Mouse (Mus musculus) thymus, adult 2 months (tissue): ENCODE data around the gene Ryr1.

Source experiments
- CTCF ChIP-seq: fragments of 200-500 bp; IDR thresholded peaks from 2 replicates; pipeline ENCODE4 v1.5.1; 2012; ENCODE audit warnings: mild to moderate bottlenecking, control low read depth, low read length, moderate library complexity, borderline replicate concordance; ENCODE audit not compliant: control insufficient read depth, poor library complexity, insufficient read depth; ENCODE audit errors: extremely low read depth
- POLR2A ChIP-seq: fragments of 200-500 bp; IDR thresholded peaks from 2 replicates; pipeline ENCODE4 v1.6.1; 2012; ENCODE audit warnings: mild to moderate bottlenecking, low read length, control low read depth, moderate library complexity; ENCODE audit not compliant: control insufficient read depth, poor library complexity, insufficient read depth; ENCODE audit errors: extremely low read depth

DNA sequence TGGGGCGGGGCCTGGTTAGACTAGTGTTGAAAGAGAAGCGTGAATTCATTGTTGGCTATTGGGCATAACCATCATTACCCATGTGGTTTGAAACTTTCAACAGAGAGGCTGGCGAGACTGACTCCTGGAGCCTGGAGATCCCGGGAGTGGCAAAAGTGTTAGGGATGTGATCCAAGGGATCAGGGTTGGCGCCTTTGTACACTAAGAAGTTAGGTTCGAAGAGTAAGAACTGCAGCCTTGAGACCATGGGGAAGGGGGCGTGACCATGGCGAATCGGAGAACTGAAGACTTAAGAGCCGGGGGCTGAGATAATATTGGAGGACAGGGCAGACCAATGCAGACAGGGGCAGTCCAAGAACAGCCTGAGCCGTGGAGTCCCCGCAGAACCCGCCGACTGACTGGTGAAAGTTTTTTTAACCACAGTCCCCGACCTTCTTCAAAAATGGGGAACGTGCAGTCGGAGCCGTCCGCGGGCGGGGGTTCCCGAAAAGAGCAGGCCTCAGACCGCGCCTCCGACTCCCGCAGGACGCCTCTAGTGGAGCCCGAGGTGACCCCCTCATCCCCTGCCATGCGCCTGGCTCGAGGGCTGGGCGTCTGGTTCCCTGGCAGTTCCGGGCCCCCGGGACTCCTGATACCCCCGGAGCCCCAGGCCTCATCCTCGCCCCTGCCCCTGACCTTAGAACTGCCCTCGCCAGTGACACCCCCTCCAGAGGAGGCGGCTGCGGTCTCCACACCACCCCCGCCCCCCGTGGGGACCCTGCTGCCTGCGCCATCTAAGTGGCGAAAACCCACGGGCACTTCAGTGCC lies 46.0 kb upstream of the Ryr1 start:
- TF ChIP-seq POLR2A (no peak), CTCF (no peak)
